Mouse (Mus musculus): ENCODE measurements at regions not wholly inside any gene's neighbourhood (a gene's known extent, or its start where the extent isn't known, plus 50 kb on each side); places are given as distances from the start of the nearest gene placed in this dataset.

DNA sequence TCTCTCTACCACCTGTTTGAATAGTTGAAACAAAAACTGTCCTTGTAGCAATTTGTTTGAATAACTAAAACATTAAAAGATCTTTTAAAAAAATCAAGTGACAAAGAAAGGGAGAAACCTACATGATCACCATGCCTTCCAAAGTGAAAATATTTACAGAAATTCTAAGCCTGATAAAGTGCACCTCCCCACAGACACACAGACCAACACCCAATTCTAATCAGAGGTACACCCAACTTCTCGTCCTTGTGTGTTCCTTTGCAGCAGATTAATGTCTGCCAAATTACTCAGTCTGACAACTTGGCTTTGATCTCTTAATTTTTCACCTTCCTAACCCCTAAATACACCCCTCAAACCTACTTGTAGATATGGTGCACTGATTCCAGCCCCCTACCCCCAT lies 719.1 kb downstream of the Epm2a start:
- CTCF ChIA-PET = no interaction called here

DNA sequence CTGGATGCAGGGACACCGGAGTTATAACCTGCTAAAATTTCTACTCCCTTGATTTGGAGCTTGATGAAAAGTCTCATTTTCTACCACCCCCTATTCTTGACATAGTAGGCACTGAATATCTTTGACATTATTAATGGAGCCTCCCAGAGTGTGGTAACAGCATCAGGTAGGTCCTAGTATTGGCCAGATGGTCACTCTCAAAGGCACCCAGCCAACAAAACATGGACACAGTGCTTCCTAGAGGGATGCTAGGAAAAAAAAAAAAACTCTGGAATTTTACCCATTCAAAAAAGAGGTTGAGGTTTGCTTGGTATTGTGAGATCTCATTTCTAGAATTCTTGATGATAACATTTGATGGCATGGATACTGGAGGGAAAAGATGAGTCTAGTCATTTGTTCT lies 740.8 kb downstream of the Epm2a start:
- CTCF ChIA-PET = no interaction called here

DNA sequence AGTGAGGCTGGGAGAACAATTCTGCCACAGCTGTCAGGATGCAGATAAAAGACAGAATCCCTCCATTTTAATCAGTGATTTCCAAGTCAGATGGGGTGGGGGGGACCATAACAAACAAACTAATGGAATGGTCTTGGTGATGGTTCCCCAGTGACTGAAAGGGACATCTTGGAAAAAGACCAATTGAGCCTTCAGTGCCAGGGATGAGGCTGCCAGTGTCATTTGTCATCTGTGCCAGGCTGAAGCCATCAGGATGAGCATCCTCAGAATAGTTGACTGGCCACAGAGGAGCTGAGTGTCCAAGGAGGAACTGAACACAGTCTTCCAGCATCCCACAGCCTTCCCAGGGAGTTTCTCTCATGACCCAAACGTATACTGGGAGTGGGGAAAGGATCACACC lies 749.3 kb downstream of the Epm2a start:
- CTCF ChIA-PET = no interaction called here

DNA sequence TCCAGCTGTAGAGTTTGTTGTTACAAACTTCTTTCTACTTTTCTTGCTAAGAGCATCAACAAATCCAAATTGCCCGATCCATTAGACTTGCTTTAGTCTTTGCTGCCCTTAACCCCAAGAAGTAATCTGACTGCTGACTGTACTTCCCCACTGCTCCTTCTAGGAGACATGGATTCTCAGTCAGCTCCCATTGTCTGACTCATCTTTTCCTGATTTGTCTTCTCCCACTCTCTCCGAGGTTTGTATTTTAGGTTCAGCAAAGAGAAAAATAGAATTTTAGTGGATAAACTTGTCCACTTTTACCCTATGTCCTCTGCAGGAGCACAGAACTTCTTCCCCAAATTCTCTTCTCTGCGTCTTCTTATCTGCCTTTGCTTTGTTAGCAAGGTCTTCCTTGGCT lies 753.5 kb downstream of the Epm2a start:
- CTCF ChIA-PET = no interaction called here

DNA sequence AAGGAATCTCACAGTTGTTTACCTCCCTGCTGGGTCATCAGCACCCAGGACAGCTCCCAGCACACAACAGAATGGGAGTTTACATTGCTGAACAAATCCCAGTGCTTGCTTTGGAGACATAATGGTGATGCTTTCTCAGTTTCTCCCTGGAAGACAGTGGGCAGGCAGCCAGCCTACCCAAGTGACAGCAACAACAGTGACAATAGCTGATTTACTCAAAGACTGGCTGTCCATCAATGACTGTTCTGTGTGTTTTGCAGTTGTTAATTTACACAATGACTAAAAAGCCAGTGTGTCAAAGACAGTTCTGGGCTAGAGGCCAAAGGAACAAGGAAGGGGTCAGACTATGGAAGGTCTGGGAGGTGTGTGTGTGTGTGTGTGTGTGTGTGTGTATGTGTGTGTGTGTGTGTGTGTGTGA lies 762.2 kb downstream of the Utrn start:
- CTCF ChIA-PET = no interaction called here

DNA sequence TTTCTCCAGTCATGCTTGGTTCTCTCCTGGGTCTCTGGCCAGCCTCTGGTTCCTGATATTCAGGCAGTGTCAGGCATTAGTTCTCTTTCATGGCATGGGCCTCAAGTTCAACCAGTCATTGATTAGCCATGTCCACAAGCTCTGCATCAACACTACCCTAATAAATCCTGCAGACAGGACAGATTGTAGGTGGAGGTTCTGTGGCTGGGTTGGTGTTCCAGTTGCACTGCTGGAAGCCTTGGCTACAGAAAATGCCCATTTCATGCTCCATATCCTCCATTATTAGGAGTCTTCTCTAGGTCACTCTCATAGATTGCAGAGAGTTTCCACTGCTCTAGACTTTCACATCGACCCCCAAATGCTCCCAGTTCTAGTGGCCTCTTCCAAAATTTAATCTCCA lies 757.4 kb downstream of the Utrn start:
- CTCF ChIA-PET = no interaction called here

DNA sequence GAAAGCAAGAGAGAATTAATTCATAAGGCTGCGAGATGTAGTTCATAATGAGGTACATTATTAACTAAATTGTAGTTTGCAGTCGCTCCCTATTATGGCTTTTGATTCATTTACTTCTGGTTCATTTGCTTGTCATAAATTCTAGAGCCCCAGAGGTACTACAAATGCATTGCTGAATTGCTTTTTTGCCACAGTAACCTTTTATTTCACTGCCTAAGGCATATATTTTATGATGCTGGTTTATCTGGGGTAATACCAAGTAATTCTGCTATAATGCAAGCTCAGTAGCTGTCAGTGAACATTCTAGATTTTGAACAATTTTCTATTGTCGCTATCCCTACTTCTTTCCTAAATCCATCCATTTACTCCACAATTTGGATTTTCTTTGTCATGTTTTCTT lies 753.4 kb downstream of the Utrn start:
- CTCF ChIA-PET = no interaction called here

DNA sequence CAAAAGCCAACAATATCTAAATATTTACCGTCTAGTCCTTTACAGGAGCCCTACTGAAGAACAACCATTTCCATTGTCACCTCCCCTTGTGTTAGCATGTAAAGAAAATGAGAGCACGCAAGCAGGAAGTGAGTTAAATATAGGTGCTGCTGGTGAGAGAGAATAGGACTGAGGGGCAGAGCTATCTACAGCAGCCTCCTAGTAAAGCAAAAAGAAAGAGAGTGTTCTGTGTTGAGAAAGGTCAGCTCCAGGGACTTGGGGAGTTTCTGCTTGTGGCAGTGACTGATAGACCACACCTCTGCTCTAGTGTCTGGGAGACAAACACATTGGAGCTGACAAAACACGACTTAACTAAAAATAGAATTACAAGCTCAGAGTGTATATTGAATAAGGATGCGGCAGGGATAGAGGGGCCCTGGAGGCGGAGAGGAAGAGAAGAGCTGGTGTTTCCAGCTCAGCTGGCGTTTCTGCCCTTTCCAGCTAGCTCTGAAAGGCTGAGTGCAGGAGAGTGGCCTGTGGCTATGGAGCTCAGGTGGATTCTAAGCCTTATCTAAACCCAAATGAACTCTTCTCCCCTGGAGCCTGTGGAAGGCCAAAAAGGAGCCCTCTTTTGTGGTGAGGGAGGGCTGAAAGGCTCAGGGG lies 752.4 kb downstream of the Utrn start:
- CTCF ChIA-PET = no interaction called here

DNA sequence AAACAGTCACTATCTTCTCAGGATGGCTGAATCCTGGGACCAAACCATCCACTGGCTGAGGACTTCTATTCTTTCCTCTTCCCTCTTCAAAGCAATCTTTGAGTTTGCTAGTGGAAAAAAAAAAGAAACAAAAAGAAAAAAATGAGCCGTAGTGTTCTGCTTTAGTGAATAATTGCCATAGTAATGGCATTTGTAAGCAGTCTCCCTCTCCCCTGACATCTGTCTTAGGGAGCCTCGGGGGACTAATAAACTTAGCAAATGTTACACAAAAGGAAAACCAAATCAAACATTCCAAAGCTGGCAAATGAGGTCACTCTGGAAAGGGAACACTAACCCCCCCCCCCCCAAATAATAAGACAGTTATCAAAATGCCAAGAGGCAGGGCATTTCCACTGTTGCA lies 744.9 kb downstream of the Utrn start:
- CTCF ChIA-PET = no interaction called here

DNA sequence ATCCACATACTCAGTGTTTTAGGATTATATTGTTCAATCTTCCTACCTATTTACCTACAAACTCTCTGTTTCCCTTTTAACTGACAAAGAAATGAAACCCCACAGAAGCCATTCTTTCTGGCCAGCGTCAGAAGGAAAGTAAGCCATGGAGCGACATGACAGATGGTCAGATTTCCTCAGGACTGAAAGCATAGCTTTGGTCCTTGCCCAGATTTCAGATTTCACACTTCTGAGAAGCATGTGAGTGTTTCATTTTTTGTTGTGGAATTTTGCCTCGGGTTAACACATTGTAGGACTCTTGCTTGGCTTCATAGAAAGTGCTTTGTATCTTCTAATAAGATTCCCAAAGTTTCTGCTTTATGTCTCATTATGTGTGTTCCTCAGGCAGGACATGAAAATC lies 739.7 kb downstream of the Utrn start:
- CTCF ChIA-PET = no interaction called here

DNA sequence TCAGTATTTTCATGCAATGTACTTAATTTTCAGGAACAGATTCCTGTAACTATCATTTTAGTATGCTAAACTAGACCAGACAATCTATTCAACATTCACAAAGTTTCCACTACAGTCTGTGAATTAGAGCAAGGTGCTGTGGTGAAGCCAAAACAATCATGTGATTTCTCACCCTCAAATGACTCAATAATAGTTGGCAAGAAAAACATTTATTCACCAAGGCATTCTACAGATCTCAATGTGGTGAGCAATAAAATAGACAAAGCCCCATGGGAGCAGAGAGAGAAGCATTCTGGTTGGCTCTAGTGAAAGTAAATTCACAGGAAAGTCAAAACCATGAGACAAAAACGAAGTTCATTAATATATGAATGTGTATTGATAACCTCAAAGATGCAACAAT lies 724.5 kb downstream of the Utrn start:
- CTCF ChIA-PET = no interaction called here

DNA sequence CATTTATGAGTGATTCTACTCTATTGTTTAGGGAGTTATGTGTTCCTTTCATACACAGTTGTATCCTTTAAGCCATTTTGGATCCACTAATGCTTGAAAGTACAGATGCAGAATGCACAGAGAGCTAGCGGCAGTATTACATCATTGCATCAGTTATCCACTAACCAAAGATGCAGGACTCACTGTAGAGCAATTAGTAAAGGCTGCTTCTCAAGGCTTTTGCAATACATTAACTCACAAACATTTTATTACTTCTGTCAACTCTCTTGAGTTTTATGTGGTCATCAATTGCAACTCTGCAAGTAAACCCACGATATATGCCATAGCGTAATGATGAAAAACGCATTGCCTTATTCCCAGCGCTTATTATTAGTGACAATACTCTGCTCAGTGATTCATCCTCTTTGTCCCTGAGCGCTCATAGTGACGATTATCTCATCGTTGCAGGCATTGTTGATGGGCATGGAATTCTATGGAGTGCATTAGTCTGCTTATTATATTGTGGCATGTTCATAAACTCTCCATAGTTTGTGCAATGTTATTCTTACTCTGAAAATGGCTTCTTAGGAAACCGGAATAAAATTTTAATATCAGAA lies 722.1 kb downstream of the Utrn start:
- CTCF ChIA-PET = no interaction called here

DNA sequence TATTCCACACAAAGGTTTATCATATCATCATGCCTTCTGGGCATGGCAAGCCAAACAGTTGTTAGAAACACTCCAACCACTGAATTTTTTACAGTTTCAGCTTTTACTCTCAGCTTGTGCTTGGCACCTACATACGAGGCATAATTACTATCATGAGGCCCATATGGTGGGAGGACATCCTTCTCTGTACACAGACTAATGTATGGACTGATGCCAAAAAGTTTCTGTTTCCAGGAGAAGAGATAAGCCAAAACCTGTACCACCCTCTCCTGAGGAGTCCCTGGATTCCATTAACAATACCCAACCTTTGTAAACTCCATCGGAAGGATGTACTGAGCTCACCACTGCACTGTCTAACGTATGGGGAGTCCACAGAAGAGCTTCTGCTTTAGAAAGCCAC lies 698.9 kb downstream of the Utrn start:
- CTCF ChIA-PET = no interaction called here

DNA sequence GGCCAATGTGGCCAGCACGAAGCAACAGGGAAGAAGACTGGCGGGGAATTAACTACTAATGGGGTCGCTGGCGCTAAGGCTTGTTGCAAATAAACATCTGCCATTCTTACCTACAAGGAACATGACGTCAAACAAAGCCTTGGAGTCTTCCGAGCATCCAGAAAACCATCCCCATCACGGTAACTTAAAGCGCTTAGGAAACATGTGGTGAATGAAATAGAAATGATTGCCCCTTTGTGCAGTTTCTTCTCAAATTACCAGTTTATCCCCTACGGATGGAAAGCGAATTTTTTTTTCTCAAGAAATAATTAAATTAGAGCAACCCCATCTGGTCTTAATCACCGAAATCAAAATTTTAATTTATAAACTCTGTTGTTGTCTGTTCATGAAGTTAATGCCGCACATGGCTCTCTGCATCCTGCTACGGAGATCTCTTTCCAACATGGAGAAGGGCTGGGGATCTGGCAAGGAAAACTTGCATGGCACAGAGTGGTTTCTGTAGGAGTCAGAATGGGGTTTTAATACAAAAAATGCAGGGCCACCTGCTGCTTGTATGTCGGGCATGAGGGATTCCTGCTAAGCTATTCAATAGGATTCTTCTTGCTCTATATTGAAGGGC lies 694.9 kb downstream of the Utrn start:
- CTCF ChIA-PET = no interaction called here

DNA sequence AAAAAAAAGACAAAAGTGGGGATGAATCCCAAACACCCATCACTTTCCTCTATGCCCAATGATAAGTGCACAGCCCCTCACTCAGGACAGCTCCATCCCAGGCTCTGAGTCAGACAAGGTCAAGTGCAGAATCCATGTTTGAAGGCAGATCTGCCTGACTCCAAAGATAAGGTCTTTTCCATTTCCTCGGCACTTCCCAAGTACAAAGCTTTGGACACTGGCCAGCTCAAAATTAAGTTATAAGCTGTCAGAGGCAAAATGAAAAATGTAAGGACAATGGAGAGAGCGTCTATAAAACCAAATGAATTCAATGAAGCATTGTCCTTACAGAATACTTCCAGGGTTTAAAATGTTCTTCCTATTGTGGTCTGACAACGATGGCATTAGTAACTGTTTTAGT lies 694.0 kb downstream of the Utrn start:
- CTCF ChIA-PET = no interaction called here

DNA sequence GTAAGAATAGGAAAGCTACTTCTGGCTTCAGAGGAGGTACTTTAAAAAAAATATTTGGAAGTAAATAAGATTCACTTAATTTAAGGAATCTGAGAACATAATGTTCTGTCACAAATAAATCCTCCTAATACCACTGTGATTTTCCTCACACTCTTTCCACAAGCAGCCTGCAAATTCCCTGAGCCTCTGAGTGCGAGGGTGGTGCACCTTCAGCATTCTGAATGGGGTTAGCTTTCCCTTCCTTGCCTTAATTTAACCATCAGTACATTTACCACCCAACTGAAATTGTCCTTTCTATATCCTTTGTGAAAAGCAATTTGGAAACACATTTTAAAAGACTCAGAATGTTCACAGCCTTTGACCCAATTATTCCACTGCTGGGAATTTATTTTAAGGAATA lies 691.7 kb downstream of the Utrn start:
- CTCF ChIA-PET = no interaction called here

DNA sequence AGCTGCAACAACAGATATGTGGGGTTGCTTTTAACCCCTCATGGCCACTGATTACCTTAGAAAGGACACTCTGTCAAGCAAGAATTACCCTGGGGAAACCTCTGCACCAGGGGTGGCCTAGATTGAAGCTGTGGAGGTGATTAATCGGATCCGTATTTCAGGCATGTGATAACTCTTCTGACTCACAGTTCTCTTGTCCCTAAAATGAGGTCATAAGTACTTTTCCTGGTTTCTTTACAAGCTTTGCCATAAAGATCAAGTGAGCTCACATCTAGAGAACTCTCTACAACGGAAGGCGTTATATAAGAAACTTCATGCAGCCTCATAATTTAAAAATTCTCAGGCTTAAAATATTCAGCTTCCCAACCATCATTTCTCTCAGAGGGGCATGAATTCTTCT lies 688.2 kb downstream of the Utrn start:
- CTCF ChIA-PET = no interaction called here

DNA sequence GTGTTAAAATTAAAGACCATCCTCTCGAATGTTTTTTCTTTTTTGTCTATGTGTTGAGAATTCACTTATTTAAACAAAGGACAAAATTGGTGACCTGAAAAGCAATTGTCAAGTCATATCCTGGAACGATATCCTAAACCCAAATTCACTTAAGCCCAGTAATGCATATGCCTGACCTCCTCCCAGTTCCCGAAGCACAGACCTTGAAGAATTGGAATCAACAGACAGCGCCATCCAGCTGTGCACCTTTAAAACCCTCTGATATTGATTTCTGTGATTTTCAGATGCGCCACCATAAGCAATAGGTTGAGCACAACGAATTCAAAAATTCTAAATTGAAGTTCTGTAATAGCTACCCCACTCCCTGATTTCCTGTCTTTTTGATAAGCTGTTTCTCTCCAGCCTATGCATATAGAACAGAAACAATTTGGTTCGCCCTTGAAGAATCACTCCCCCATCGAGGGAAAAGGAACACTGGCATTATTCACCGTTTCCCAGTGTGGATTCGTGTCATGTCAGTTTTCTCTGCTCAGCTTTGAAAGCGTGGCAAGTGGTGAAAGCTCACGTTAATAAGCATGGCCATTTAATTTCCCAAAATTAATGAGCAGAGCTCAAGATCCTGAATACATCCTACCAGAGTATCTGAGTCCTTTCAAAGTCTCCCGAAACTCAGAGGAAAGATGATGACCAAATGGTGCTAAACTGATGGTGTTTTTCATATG lies 682.1 kb downstream of the Utrn start:
- CTCF ChIA-PET = no interaction called here

DNA sequence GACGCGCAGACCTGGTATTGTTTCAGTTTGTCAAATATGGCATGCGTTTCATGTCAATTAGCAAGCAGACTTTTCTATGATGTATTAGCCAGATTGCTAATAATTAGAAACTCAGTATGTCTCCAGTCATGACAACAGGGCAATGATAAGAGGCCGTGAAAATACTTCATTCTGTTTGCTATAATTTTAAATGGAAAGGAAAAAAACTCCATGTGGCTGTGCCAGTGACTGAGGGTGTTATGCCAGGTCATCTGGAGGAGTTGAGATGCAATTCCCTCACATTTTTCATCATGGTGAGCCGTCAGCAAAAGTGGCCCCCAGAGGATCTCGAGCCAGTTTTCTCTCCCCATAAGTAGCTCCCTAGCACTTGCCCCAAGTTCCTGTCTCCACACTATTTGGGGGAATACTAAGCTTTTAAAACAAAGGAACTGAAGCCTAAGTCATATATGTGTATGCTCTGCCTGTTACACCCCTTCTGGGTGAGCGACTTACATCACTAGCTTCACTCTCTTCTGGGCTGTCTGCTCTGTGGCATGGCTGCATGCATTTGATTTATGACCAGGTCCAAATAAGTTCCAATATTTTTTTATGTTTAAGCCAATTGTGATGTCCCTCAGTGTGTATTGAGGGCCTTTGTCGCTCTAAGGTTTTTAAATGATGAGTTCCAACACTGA lies 681.4 kb downstream of the Utrn start:
- CTCF ChIA-PET = no interaction called here

DNA sequence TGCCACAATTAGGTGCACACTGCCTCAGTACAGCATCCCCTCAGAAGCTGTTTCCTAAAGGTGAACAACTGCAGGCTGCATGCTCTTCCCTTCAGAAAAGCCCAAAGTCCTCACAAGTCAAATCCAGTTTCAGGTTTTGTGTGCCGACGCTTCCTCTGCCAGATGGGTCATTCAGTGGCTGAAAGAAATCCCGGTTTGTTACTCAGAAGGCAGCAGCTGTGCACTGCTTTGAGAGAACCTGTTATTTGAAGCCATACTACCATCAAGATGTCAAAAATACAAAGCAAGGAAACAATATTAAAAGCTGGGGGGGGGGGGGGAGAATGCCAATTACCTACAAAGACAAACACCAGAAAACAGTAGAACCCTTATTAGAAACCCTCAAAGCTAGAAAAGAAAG lies 678.7 kb downstream of the Utrn start:
- CTCF ChIA-PET = no interaction called here

DNA sequence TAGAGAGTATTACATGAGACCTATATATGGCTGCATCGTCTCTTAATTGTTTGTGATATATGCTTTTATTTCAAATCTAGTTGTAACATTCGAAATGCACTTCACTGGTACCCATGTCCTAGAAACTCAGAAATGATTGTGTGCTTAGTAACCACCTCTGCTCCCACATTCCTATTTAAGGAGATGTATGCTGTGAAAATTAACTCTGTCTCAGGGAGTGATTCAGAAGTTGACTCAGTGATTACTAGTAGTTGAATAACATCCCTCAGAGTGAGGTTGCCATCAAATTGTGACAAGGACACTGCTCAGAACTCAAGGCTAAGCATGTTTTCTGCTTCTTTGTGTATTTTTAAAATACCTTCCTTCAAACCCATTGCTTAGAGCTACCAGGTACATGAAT lies 661.9 kb downstream of the Utrn start:
- CTCF ChIA-PET = no interaction called here

DNA sequence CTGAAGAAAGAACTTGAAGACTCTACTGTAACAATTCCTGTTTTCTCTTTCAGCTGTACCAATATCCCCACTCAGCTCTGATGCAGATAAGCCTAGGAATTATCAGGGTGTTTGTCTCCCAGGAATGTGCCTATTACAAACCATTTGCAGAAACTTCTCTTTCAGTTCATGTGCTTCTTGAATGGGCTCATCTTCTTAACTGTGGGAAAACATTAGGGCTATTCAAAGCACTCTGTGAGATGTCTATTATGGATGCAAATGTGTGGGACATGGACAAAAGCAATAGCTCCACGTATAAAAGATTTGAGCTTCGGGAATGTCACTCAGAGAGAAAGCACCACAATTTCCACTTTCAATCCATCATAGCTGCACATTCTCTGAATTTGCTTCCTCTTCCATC lies 659.0 kb downstream of the Utrn start:
- CTCF ChIA-PET = no interaction called here

DNA sequence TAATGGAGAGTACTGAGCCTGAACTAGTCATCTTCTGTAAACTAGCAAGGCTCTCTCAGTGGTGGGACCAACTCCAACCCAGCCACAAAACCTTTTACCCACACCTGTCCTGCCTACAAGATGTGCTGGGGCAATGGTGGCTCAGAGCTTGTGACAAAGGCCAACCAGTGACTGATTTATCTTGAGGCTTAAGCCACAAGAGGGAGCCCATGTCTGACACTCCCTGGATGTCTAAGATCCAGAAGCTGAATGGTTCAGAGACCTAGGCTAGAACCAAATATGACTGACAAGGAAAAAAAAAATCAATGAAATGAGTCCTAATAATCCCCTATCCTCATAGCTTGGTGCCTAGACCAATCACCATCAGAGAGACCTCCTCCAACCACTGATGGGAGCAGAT lies 650.3 kb downstream of the Utrn start:
- CTCF ChIA-PET = no interaction called here
